Mouse (Mus musculus) retina, embryonic 14.5 days (tissue): ENCODE measurements around the gene Olfr1084.
"Not testable (repeated sequence)": the region's sequence is repeated elsewhere in the genome, so short reads cannot be mapped to it uniquely, and the experiment has no call there.

Experiments
- DNase-seq: peaks from one replicate; pipeline ENCODE4 v3.0.0-alpha.2; 2015; ENCODE audit warnings: low spot score

Olfr1084 gene

GRCm38 (mm10) chr2:86639625-86640024 is at the start of gene Olfr1084:
Gene Olfr1084, minus strand, starts transcription at chr2:86639725.
- not testable (repeated sequence) for DNase-seq

GRCm38 (mm10) chr2:86679992-86680391 is 40.5 kb upstream of the Olfr1084 start, which contains the start of gene Olfr1086:
Gene Olfr1086, minus strand, starts transcription at chr2:86680092.
- DNase-seq = no peak

GRCm38 (mm10) chr2:86661919-86662318 is 22.4 kb upstream of the Olfr1084 start, which contains the start of gene Olfr1085:
Gene Olfr1085, minus strand, starts transcription at chr2:86662019.
- no peak for DNase-seq

GRCm38 (mm10) chr2:86598866-86599265 is 40.7 kb downstream of the Olfr1084 start, which contains the start of gene Olfr1082:
Gene Olfr1082, minus strand, starts transcription at chr2:86598966.
- not testable (repeated sequence) for DNase-seq
